Mouse (Mus musculus) WW6 (cell line): ENCODE measurements at regions not wholly inside any gene's neighbourhood (a gene's known extent, or its start where the extent isn't known, plus 50 kb on each side); places are given as distances from the start of the nearest gene placed in this dataset.
A peak's percentile ranks its signal among the peaks of the same experiment; 100 is the strongest.

Source experiments
- DNase-seq: peaks from one replicate; pipeline ENCODE4 v3.0.0-alpha.2; 2013; ENCODE audit warnings: low read depth, low spot score

DNA sequence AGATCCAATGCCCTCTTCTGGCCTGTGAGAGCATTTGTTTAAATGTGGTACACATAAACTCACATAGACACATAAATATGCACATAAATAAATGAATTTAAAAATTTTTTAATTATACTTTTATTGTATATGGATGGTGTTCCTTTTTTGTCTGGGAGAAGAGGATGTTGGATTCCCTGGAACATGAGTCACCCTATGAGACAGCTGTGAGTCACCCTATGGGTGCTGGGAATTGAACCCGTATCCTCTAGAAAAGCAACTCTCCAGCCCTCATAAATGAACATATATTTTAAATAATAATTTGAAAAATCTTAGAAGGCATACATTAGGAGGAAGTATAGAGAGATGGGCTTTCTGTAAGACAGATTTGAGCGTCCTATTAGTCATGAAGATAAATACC, 76.1 kb upstream of the Dynlt3 start:
- no peak for DNase-seq

DNA sequence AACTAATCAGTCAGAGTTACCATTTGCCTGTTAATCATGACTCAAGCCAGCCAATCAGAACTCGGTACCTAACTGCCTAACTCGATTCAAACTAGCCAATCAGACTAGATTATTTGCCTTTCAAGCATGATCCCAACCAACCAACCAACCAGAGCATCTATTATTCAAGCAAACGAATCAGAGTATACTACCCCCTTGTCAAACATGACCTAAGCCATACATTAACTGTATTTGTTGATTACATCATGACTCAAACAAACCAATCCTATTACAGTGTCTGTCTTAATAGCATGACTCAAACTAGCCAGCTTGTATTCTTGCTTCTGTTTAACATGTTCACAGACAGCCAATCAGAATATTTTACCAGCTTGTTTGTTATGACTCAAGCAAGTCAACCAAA, 79.7 kb upstream of the Dynlt3 start:
- DNase-seq, result no peak

DNA sequence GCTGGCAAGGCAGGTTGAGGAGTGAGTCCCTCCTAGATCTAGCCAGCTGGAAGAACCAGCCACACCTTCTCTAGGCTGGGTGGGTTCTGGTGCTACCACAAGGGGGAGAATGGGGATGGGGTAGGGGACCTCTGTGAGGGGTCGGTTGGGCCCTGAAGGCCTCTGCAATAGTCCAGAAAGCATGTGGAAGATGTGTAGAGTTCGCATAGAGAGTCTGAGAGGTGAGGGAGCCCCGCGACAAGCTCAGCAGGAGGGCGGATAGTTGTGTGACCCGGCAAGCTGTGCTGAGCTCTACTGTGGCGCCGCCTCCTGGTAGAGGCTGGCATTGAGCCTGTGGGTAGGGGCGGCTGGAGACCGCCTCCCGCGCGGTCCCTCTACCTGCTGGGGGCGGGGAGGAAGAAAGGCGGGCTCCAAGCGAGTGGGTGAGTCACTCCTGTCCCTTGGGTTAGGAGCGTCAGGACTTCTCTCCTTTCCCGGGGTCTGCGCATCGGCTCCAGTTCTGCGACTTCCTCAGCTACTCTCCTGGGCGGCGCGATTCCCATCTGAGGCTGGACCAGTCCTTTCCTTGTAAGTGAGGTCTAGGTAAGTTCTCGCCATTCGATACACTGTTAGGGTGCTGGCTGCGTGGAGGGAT, 84.6 kb upstream of the Dynlt3 start:
- DNase-seq, result peak; percentile 11

DNA sequence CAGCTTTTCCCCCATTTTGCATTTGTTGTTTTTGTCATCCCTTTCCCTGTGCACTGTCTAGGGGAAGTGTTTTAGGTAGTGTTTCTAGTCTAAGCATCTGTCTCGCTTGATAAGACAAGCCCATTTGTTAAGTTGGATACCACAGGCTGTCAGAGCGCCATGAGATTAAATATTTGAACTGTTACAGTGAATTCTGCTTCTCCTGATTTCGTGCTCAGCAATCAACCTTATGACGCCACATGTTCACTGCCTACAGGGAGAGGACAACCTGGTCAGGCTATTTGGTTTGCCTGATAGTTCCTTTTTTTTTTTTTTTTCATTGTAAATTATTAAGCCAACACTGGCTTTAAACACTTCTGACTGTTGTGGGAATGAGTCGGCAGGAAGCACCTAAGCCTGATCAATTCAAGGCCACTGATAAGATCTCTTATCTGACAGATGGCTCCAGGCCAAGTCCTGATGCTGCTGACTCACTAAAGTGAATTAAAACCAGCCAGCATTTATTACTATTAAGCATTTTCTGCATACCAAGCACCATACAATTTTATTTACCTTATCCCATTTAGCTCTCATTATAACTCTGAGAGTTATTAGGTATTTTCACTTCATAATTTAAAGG, 90.3 kb upstream of the Dynlt3 start:
- no peak for DNase-seq

DNA sequence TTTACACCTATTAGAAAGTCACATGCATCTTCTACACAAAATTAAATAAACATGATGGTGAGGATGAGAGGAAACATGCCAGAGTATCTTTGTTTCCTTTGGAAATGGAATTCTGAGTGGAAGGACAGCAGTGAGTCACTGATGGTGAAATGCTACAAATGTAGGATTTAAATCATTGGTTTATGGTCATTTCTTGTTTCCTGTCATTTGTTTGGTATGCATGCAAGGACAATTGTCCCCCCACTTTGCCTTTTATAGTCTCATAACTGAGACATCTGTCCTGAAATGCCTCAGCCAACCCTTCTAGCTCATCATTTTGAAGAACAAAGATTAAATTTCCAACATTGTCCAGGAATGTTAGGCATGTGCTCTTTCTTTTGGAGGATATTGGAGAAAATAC, 77.2 kb upstream of the Hypm start:
- DNase-seq, result no peak

DNA sequence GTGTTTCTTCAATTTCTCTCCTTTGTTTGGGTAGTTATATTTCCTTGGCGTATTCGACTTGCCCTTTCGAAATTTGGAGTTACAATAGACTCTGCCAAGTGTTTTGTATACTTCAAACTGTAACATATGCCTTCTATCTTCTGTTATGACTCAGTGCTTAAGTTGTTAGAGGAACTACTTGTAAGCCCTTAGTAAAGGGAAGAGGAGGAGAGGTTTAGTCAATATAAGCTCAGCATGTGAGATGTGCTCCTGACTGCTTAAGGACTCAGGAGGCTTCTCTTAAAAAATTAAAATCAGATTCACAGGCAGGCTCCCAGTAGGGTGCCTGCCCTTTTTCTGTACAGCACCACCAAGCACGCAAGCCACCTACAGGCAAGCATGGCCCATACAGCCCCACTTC, 69.2 kb upstream of the Hypm start:
- DNase-seq, result no peak

DNA sequence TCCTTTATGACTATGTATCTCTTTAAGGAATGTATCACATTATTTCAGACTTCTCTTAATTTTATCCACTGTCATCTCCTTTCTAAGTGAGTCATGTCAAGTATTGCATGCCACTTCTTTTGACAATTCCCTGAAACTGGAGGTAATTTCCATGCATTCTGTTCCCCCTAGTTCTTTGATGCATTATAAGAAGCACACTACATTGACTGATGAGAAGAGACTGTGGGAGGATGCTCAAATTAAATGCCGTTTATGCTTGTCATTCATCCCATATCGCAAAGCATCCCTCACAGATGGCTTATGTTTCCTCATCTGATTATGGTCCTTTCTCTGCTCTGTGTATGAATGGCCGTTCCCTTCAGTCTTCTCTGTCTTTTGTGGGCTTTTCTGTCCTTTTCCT, 57.2 kb upstream of the Hypm start:
- no peak for DNase-seq
